Mouse (Mus musculus) spleen, adult 2 months (tissue): ENCODE data around the gene Glp2r. TPM values are rescaled to one million over a fixed set of nuclear protein-coding genes. Genes with fewer than 3 reads are reported as not detected.

ENCODE experiments used
- DNase-seq, 2 experiments: peaks; one replicate each; pipeline versions ENCODE4 v3.0.0 to v3.0.0-alpha.2; 2012 to 2021; ENCODE audit warnings: low spot score in 2 of 2, low read depth in 1 of 2
- H3K27ac ChIP-seq: fragments of 200-500 bp; 2 replicates; pipeline ENCODE4 v1.5.1; 2012; ENCODE audit warnings: low read length, inconsistent platforms; ENCODE audit not compliant: insufficient read depth
- H3K27me3 ChIP-seq: fragments of 200-500 bp; 2 replicates; pipeline ENCODE4 v1.6.1; 2012; ENCODE audit warnings: mild to moderate bottlenecking, moderate library complexity, low read length, inconsistent platforms; ENCODE audit not compliant: control insufficient read depth, insufficient read depth
- H3K36me3 ChIP-seq: fragments of 200-500 bp; 2 replicates; pipeline ENCODE4 v1.6.1; 2012; ENCODE audit warnings: mild to moderate bottlenecking, low read length, inconsistent platforms; ENCODE audit not compliant: control insufficient read depth, insufficient read depth
- H3K4me1 ChIP-seq: fragments of 200-500 bp; 2 replicates; pipeline ENCODE4 v1.6.1; 2011; ENCODE audit warnings: inconsistent platforms; ENCODE audit not compliant: control insufficient read depth, insufficient read depth, insufficient read length
- H3K4me3 ChIP-seq: fragments of 200-500 bp; 2 replicates; pipeline ENCODE4 v1.5.1; 2011; ENCODE audit warnings: mild to moderate bottlenecking, inconsistent platforms; ENCODE audit not compliant: insufficient read depth, insufficient read length; ENCODE audit errors: extremely low read depth
- CTCF ChIP-seq: fragments of 200-500 bp; IDR thresholded peaks from 2 replicates; pipeline ENCODE4 v1.5.1; 2011; ENCODE audit warnings: mild to moderate bottlenecking, inconsistent platforms; ENCODE audit not compliant: insufficient read depth, insufficient read length, insufficient replicate concordance; ENCODE audit errors: extremely low read depth
- POLR2A ChIP-seq: fragments of 200-500 bp; IDR thresholded peaks from 2 replicates; pipeline ENCODE4 v1.6.1; 2011; ENCODE audit warnings: low read depth, low read length, inconsistent platforms
- WGBS: fragments of 180-500 bp; shearing (Covaris S2); methylation state at CpG from one replicate; pipeline ENCODE4 v1.1.7; 2018; 5-methylcytosine and 5-hydroxymethylcytosine counted together
- polyA plus RNA-seq: library from polyadenylated mRNA; depleted of rRNA; stranded (reverse); fragments of >200 nt; gene quantifications from 2 replicates; pipeline ENCODE4 v1.2.3, GENCODE M21; 2012; rRNA removed

The Glp2r gene
- polyA plus RNA-seq, 1 experiment, result 0.04 TPM

DNA sequence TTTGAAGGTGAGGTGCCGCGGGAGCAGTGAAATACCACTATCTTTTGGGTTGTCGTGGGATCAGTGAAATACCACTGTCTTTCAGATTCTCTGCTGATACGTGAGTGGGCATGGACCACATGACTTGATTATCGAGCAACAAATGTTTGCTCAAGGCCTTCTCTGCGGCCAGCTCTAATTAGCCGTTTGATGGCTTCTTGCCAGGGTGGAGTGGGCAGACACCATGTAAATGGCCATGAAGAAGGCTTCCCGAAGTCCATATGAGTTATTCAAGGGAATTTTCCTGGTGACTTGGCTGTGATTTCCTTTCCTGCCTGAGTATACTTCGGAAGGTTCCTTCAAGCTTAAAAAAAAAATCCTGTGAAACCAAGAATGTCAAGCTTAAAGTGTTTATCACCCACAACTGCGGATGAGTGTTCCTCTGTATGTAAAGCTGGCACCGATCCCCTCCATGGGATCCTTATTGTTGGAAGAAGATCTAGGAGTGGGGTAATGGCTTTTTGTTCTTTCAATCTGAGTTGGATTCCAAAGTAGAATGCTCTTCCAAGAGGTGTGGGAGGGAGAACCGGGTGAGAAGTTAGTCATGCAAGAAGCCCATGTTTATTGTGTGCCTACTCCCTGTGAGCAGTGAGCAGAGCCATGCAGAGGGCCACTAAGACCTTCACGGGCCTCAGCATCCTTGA lies 154.3 kb downstream of the Glp2r start:
- H3K27ac ChIP-seq, result no peak overlapping the region
- no peak overlapping the region for H3K4me3 ChIP-seq
- H3K27me3 ChIP-seq, result no peaks in the 10 kb centered on the region
- whole genome bisulfite sequencing, result 85% methylated on average over 13 of the region's 13 CpGs
- TF ChIP-seq POLR2A, result no peak
- TF ChIP-seq CTCF, result no peak
- DNase-seq, result no peak
- H3K36me3 ChIP-seq, result no peaks in the 10 kb centered on the region
- no peaks in the 10 kb centered on the region for H3K4me1 ChIP-seq

DNA sequence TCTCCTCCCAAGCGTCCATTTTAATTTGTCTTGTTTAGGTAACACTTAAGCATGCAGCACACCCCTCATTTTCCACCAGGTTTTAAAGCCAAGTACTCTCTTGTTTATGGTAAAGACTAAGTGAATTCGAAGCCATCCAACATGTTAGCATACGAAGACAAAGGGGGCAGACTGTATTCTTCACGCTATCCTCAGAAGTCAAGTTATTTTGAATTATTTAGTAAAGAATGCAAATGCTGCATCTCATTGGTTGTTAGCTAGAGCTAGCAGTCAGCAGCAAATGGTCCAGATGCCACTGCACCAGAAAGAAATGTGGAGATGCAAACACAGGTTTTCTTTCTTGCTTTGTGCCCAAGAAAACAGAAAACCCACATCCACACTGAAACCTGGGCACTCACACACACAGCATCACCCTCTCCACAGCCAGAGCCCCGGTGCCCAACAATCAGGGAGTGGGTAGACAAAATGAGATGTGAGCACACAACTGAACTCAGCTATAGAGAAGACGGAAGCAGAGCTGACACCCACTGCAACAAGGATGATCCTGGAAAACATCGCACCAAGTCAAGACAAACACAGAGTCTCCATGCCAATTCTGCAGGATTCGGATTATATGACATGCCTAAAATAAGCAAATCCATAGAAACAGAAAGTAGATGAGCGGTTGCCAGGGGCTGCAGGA lies 158.7 kb downstream of the Glp2r start:
- Histone ChIP-seq H3K27me3 (no peaks in the 10 kb centered on the region), H3K4me3 (no peak overlapping the region), H3K4me1 (peaks cover 3% of the 10 kb centered on the region; the same call in 1 of the 2 replicates), H3K36me3 (no peaks in the 10 kb centered on the region), H3K27ac (no peak overlapping the region)
- WGBS, result 87% methylated on average over 9 of the region's 9 CpGs
- TF ChIP-seq POLR2A (no peak), CTCF (no peak)
- DNase-seq, result no peak

Other genes starting within 250 kb of the Glp2r start
- not detected in 2 replicates for gene Rcvrn, start 75.8 kb downstream of the Glp2r start, polyA plus RNA-seq
- not detected in 2 replicates for gene Gsg1l2, start 3.5 kb upstream of the Glp2r start, polyA plus RNA-seq
- not detected in 2 replicates for gene Dhrs7c, start 27.0 kb upstream of the Glp2r start, polyA plus RNA-seq
- gene Usp43, start 151.0 kb upstream of the Glp2r start, polyA plus RNA-seq, result 0.30 and 0.32 TPM in 2 replicates
- not detected in 2 replicates for gene Cfap52, start 194.5 kb upstream of the Glp2r start, polyA plus RNA-seq
- gene Stx8, start 195.0 kb upstream of the Glp2r start, polyA plus RNA-seq, result 2.4 and 3.2 TPM in 2 replicates